Mouse (Mus musculus) urinary bladder, adult 2 months (tissue): ENCODE results near the gene Ralgds. TPM values are rescaled to one million over a fixed set of nuclear protein-coding genes. Genes with fewer than 3 reads are reported as not detected.

Source experiments
- polyA plus RNA-seq: library from polyadenylated mRNA; depleted of rRNA; stranded (reverse); fragments of >200 nt; gene quantifications from 2 replicates; pipeline ENCODE4 v1.2.3, GENCODE M21; 2012; rRNA removed

The Ralgds gene
- polyA plus RNA-seq, 1 experiment: 50.7 TPM

Other genes with a start within 250 kb of the Ralgds start
- gene Ppp1r26, start 66.3 kb upstream of the Ralgds start, polyA plus RNA-seq: 4.5 and 5.2 TPM in 2 replicates
- 1.8 and 2.2 TPM in 2 replicates for gene 1700007K13Rik, start 46.8 kb upstream of the Ralgds start, polyA plus RNA-seq
- 28.2 and 30.9 TPM in 2 replicates for gene Mrps2, start 45.1 kb upstream of the Ralgds start, polyA plus RNA-seq
- gene Gbgt1, start 16.2 kb upstream of the Ralgds start, polyA plus RNA-seq: 3.2 and 4.0 TPM in 2 replicates
- 0.55 and 1.6 TPM in 2 replicates for gene Gm10134, start 7.0 kb upstream of the Ralgds start, polyA plus RNA-seq
- 0.07 and 0.44 TPM in 2 replicates for gene Cel, start 50.3 kb downstream of the Ralgds start, polyA plus RNA-seq
- 21.3 and 21.7 TPM in 2 replicates for gene Gtf3c5, start 70.6 kb downstream of the Ralgds start, polyA plus RNA-seq
- gene Gfi1b, start 108.9 kb downstream of the Ralgds start, polyA plus RNA-seq: 0.10 and 0.16 TPM in 2 replicates
- 11.3 and 13.6 TPM in 2 replicates for gene Tsc1, start 128.1 kb downstream of the Ralgds start, polyA plus RNA-seq
- 1.4 and 1.8 TPM in 2 replicates for gene Spaca9, start 186.6 kb downstream of the Ralgds start, polyA plus RNA-seq
- gene Ak8, start 187.0 kb downstream of the Ralgds start, polyA plus RNA-seq: 0.77 and 0.92 TPM in 2 replicates